Mouse (Mus musculus) heart, embryonic 11.5 days (tissue): ENCODE measurements around the gene Wdr77. TPM values are rescaled to one million over a fixed set of nuclear protein-coding genes. Genes with fewer than 3 reads are reported as not detected.
"Not testable (repeated sequence)": the region's sequence is repeated elsewhere in the genome, so short reads cannot be mapped to it uniquely, and the experiment has no call there.

Source experiments
- ATAC-seq: fragments of 200-750 bp; cut with Nextera tagmentation; replicated peaks from 2 replicates; pipeline ENCODE4 v1.8.0; 2017; ENCODE audit warnings: moderate library complexity; ENCODE audit not compliant: insufficient number of reproducible peaks, low FRiP score, low TSS enrichment
- H3K27ac ChIP-seq: fragments of 300-500 bp; sonication (generic); 2 replicates; pipeline ENCODE4 v1.5.1; 2014; ENCODE audit warnings: mild to moderate bottlenecking, low read depth, low read length
- H3K27me3 ChIP-seq: fragments of 300-500 bp; sonication (generic); 2 replicates; pipeline ENCODE4 v1.6.1; 2014; ENCODE audit warnings: mild to moderate bottlenecking, low read length, mixed read lengths; ENCODE audit not compliant: control insufficient read depth, insufficient read depth
- H3K36me3 ChIP-seq: fragments of 300-500 bp; sonication (generic); 2 replicates; pipeline ENCODE4 v1.6.1; 2014; ENCODE audit warnings: mild to moderate bottlenecking, low read length, moderate library complexity, mixed read lengths; ENCODE audit not compliant: control insufficient read depth, insufficient read depth
- H3K4me1 ChIP-seq: fragments of 300-500 bp; sonication (generic); 2 replicates; pipeline ENCODE4 v1.6.1; 2014; ENCODE audit warnings: low read length; ENCODE audit not compliant: control insufficient read depth, insufficient read depth
- H3K4me2 ChIP-seq: fragments of 300-500 bp; sonication (generic); 2 replicates; pipeline ENCODE4 v1.6.1; 2014; ENCODE audit warnings: mild to moderate bottlenecking, moderate library complexity
- H3K4me3 ChIP-seq: fragments of 300-500 bp; sonication (generic); 2 replicates; pipeline ENCODE4 v1.5.1; 2014; ENCODE audit warnings: low read depth, low read length
- H3K9ac ChIP-seq: fragments of 300-500 bp; sonication (generic); 2 replicates; pipeline ENCODE4 v1.6.1; 2014; ENCODE audit warnings: mild to moderate bottlenecking, low read depth, low read length, moderate library complexity
- H3K9me3 ChIP-seq: fragments of 300-500 bp; sonication (generic); replicated peaks from 2 replicates; pipeline ENCODE4 v1.6.1; 2016; ENCODE audit warnings: low read length; ENCODE audit not compliant: control insufficient read depth
- WGBS: fragments of 180-500 bp; shearing (Covaris S2); extraction: QIAGEN DNeasy Blood & Tissue Kit; methylation state at CpG from one replicate; pipeline ENCODE4 v1.1.7; 2014; ENCODE audit not compliant: insufficient replicate concordance; 5-methylcytosine and 5-hydroxymethylcytosine counted together
- polyA plus RNA-seq: library from polyadenylated mRNA; unstranded; fragments of >200 nt; fragmentation: Nextera tagmentation; extraction: Ambion mirVana; gene quantifications from 2 replicates; pipeline ENCODE4 v1.2.1, GENCODE M21; 2014

Wdr77 gene
- polyA plus RNA-seq, 1 experiment from 2014 or later: 94.0 TPM

DNA sequence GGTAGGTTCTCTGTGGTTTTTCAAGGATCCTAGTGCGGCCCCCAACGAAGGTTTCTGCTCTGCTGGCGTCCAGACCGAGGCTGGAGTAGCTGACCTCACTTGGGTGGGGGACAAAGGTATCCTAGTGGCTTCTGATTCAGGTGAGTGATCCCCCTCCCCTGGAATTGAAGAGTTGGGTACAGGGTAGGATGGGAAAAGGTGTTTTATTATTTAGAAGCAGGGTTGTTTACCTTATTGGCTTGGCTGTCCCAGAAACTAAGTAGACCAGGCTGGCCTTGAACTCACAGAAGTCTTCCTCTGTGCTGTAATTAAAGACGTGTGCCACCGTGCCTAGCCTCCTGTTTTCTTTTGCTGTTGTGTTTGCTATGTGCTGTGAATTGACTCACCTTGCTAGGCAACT lies 830 bp downstream of the Wdr77 start, which contains the start of gene Atp5f1:
Gene Atp5f1 (minus strand): TSS at position 101 of the 400 bp plus-strand sequence.
- peaks cover 18% of the 10 kb centered on the region for H3K4me1 ChIP-seq
- H3K36me3 ChIP-seq: peaks cover 24% of the 10 kb centered on the region
- no peak for ATAC-seq
- H3K9ac ChIP-seq: peak within 1 kb of the TSS; percentile 99
- WGBS: 6% methylated on average over 6 of the region's 6 CpGs
- H3K9me3 ChIP-seq: no peaks in the 10 kb centered on the region
- peak within 1 kb of the TSS; percentile 92 for H3K27ac ChIP-seq
- H3K4me3 ChIP-seq: peak within 1 kb of the TSS; percentile 98
- H3K4me2 ChIP-seq: peak within 1 kb of the TSS; percentile 92
- H3K27me3 ChIP-seq: no peaks in the 10 kb centered on the region

DNA sequence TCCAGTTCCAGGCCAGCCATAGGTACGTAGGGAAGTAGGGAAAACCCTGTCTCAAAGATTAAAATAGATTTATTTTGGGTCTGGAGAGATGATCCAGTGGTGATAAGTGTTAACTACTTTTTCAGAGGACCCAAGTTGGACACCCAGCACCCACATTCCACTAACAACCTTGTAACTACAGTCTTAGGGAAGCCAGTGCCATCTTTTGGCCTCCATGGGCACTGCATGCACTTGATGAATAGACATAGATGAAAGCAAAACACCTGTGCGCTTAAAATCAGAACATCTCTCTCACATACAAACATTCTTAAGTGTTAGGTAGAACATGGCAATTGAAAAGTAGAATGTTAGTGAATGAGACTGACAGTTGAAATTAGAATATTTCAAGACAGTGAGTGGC lies 1.5 kb downstream of the Wdr77 start:
- peaks cover 18% of the 10 kb centered on the region for H3K4me1 ChIP-seq
- no peak for ATAC-seq
- no peaks in the 10 kb centered on the region for H3K27me3 ChIP-seq
- no peak overlapping the region for H3K27ac ChIP-seq
- no peak overlapping the region for H3K9ac ChIP-seq
- H3K9me3 ChIP-seq: no peaks in the 10 kb centered on the region
- H3K4me3 ChIP-seq: peak overlapping the region; percentile 98; the same call in 1 of the 2 replicates
- WGBS: 94% methylated on average over 2 of the region's 2 CpGs
- no peak overlapping the region; the same call in 1 of the 2 replicates for H3K4me2 ChIP-seq
- peaks cover 31% of the 10 kb centered on the region for H3K36me3 ChIP-seq

DNA sequence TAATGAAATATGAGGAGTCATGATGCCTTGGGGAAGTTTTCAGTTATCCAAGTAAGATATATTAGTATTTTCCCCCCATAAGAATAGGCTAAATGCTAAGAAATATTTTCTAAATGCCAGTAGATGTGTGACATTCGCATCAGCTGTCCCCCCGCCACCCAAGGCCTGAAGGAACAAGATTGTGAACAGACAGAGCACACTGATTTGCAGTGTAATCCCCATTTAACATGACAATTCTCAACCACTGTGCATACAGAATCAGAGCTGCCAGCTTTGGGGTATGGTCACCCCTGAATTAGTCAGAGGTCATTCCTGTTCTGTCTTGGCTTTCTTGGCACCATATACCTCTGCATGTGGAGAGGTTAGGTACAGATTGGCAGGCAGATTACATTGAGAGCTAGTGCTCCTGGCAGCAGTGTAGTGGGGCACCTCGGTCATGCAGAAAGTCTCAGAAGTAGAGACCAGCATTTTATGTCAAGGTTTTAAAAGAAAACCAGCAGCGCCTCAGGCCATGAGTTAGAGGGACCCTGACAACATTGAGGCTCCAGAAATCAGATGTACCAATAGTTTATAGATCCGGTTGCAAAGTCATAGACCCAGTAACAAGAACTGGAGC lies 12.8 kb downstream of the Wdr77 start:
- peaks cover 9% of the 10 kb centered on the region for H3K36me3 ChIP-seq
- H3K4me2 ChIP-seq: no peak overlapping the region
- 78% methylated on average over 5 of the region's 5 CpGs for WGBS
- H3K27ac ChIP-seq: no peak overlapping the region
- H3K27me3 ChIP-seq: no peaks in the 10 kb centered on the region
- H3K9me3 ChIP-seq: no peaks in the 10 kb centered on the region
- no peak overlapping the region for H3K9ac ChIP-seq
- no peak overlapping the region for H3K4me3 ChIP-seq
- ATAC-seq: no peak
- H3K4me1 ChIP-seq: no peaks in the 10 kb centered on the region

DNA sequence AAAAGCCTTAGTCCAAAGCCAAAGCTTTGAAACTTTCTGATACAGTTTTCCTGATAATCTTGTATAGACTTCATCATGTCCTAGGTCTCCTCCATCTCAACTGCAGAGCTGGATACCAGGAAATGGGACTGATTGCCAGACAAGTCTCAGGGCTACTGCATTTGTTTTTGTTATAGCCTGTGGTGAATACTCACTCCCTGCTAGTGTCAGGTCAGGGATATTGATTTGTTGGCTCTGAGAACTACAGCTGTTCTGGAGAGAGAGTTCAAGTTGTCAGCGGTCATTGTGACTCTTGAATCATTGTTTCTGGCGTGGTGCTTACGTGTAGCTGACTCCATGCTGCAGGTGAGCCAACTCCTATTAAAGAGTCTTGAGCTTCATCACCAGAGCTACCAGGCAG lies 14.2 kb downstream of the Wdr77 start, which contains the start of gene Ovgp1:
Gene Ovgp1 (plus strand): TSS at position 301 of the 400 bp plus-strand sequence.
- Histone ChIP-seq H3K27ac (no peak within 1 kb of the TSS), H3K4me3 (no peak within 1 kb of the TSS), H3K27me3 (no peaks in the 10 kb centered on the region), H3K4me1 (no peaks in the 10 kb centered on the region), H3K9me3 (no peaks in the 10 kb centered on the region), H3K36me3 (peaks cover 4% of the 10 kb centered on the region), H3K9ac (no peak within 1 kb of the TSS), H3K4me2 (no peak within 1 kb of the TSS)
- 86% methylated on average over 3 of the region's 3 CpGs for WGBS
- ATAC-seq: no peak

DNA sequence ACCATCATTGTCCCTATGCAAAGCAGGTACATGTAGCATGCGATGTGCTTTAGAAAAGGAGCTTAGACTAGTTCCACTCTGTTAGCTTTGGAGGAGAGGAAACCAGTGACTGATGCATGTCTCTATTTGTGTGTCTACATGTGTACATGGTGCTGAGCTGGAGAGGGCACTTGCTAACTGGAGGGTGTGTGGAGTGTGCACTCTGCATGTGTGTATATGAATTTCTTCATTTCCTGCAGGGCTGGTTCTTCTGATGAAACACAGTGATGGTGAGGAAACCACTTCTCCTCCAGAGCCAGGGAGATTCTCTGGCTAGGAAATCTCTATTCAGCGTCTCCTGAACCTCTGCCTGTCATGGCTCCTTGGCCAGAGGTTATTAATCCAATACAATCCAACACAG lies 15.0 kb downstream of the Wdr77 start:
- Histone ChIP-seq H3K4me3 (no peak overlapping the region), H3K4me2 (no peak overlapping the region), H3K27ac (no peak overlapping the region), H3K9ac (no peak overlapping the region), H3K9me3 (no peaks in the 10 kb centered on the region), H3K4me1 (no peaks in the 10 kb centered on the region), H3K27me3 (no peaks in the 10 kb centered on the region), H3K36me3 (no peaks in the 10 kb centered on the region)
- WGBS: 90% methylated on average over 2 of the region's 2 CpGs
- no peak for ATAC-seq

DNA sequence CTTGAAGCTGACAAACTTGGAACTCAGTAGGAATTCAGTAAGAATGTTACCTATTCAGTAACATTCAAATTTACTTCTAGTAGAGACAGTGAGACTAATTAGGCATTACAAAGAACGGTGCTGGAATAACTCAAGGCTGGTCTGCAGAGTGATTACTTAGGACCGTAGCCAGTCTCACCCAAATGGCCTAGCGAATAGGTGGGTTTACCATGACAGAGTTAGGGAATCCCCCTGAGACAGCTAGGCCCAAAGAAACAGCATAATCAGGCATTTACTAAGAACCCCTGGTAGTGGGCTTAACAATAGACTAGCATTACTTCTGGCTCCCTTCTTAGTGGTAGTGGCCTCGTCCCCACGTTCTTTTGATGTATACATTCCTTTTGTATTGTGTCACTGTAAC lies 30.4 kb downstream of the Wdr77 start:
- H3K4me1 ChIP-seq, H3K4me3 ChIP-seq, H3K27ac ChIP-seq, H3K36me3 ChIP-seq, H3K4me2 ChIP-seq, H3K27me3 ChIP-seq, ATAC-seq, H3K9ac ChIP-seq, H3K9me3 ChIP-seq: not testable (repeated sequence)
- WGBS: 60% methylated on average over 5 of the region's 5 CpGs

DNA sequence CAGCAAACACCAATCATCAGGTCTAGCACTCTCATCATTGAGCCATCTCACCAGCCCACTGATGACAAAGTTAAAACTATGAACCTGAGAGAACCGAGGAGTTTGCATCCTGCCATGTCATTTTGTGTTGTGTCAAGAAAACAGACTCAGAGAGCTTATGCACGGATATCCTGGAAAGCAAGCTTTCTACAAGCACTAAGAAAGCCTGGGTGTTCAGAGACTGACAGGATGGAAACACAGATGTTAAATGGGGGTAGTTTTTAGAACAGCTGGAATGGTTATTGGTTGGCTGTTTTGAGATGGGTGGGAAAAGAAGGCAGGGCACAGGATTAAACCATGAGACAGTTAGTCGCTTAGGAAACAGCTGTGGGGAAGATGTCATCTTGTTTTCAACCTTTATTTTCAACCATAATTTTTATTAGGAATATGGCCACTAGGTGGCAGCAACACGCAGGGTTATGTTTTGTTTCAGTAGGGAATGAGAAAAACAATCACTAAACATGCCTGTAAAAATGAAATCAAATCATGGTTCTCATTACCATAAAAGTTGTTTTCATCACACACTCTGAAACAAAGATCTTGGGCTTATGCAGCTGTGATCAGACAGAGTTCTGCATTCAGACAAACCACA lies 32.6 kb downstream of the Wdr77 start:
- no peak for ATAC-seq
- H3K36me3 ChIP-seq: no peaks in the 10 kb centered on the region
- no peaks in the 10 kb centered on the region for H3K4me1 ChIP-seq
- H3K27me3 ChIP-seq: no peaks in the 10 kb centered on the region
- no peak overlapping the region for H3K4me3 ChIP-seq
- no peaks in the 10 kb centered on the region for H3K9me3 ChIP-seq
- 28% methylated on average over 4 of the region's 4 CpGs for WGBS
- H3K9ac ChIP-seq: no peak overlapping the region
- no peak overlapping the region for H3K4me2 ChIP-seq
- no peak overlapping the region for H3K27ac ChIP-seq

DNA sequence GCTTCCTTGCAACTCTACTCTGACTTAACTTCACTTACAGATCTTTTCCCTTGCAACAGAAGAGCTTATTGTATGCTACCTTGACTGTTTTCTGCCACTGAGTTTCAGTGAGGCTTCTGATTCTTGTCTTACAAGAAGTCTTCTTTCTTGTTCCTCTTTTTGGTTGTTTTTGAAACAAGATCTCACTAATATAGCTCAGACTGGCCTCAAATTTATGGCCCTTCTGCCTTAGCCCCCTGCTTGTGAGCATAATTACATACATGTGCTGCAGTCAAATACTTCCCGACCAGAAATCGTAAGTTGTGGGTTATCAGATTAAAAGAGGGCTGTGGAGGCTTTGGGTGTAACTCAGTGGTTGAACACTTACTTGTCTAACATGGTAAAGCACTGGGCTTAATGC lies 35.6 kb downstream of the Wdr77 start:
- H3K9ac ChIP-seq: no peak overlapping the region
- H3K9me3 ChIP-seq: no peaks in the 10 kb centered on the region
- no peaks in the 10 kb centered on the region for H3K36me3 ChIP-seq
- H3K27me3 ChIP-seq: no peaks in the 10 kb centered on the region
- WGBS: 73% methylated on average over 2 of the region's 2 CpGs
- no peaks in the 10 kb centered on the region for H3K4me1 ChIP-seq
- H3K27ac ChIP-seq: no peak overlapping the region
- no peak for ATAC-seq
- H3K4me2 ChIP-seq: no peak overlapping the region
- no peak overlapping the region for H3K4me3 ChIP-seq
